Mouse (Mus musculus): ENCODE data around the gene Hspb7.

DNA sequence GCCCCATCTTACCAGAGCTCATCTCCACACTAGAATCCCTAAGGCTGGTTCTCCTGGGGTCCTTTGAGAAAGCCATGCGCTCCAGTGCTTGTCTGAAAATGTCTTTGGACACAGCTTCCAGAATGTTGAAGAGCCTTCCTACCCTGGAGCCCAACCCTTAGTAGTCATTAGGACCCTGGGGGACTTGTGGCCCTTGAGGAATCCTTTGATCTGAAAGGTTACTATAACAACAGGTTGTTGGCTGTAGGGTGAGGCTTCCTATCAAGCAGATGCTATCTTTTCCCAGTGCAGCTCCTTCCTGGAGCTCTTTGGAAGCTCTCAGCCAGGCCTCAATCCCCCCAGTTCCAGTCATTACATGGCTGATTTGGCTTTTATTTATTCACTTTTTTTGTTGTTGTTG, 15.4 kb downstream of the Hspb7 start, which contains the start of gene Srarp:
- TF ChIP-seq USF1 (IDR thresholded peaks at IDR 0.05; ENCODE audit: low read depth, low read length): no peak
- TF ChIP-seq CTCF (IDR thresholded peaks at IDR 0.05 in 2 of 3, conservative IDR thresholded peaks at IDR 0.05 in 1 of 3; ENCODE audit: control insufficient read depth in 1 of 3, insufficient read depth in 1 of 3, low read depth in 2 of 3, low read length in 3 of 3, poor library complexity in 1 of 3, severe bottlenecking in 1 of 3): no peak
- no peak for TF ChIP-seq POLR2AphosphoS2 (IDR thresholded peaks at IDR 0.05; ENCODE audit: low read length)

Data from MEL (cell line).